Mouse (Mus musculus): ENCODE results near the gene Arid5b. TPM values are rescaled to one million over a fixed set of nuclear protein-coding genes. Genes with fewer than 3 reads are reported as not detected.
A peak's percentile ranks its signal among the peaks of the same experiment; 100 is the strongest.

Gene Arid5b
- polyA plus RNA-seq, 1 experiment from 2014 or later, result 39.1 TPM

GRCm38 (mm10) chr10:68229640-68230565, 48.6 kb downstream of the Arid5b start:
- Histone ChIP-seq H3K27me3 (no peaks in the 10 kb centered on the region), H3K36me3 (peaks cover 25% of the 10 kb centered on the region; the same call in 1 of the 2 replicates), H3K9ac (no peak overlapping the region), H3K4me1 (peaks cover 15% of the 10 kb centered on the region; the same call in 1 of the 2 replicates), H3K4me3 (no peak overlapping the region), H3K27ac (peak overlapping the region; percentile 87), H3K4me2 (0 out of 2 replicates have a peak overlapping the region, but pooled peaks have one; percentile 3), H3K9me3 (no peaks in the 10 kb centered on the region)
- 57% methylated on average over 22 of the region's 22 CpGs for WGBS
- no peak for ATAC-seq (ENCODE audit: borderline replicate concordance, extremely low read depth, low FRiP score, low TSS enrichment)

- 84% methylated on average over 2 of the region's 2 CpGs for WGBS
- H3K9ac ChIP-seq, result no peak overlapping the region
- H3K4me3 ChIP-seq, result no peak overlapping the region
- H3K27ac ChIP-seq, result no peak overlapping the region
- H3K36me3 ChIP-seq, result peaks cover 17% of the 10 kb centered on the region; the same call in 1 of the 2 replicates
- H3K4me2 ChIP-seq, result no peak overlapping the region
- peaks cover 11% of the 10 kb centered on the region for H3K4me1 ChIP-seq
- H3K9me3 ChIP-seq, result no peaks in the 10 kb centered on the region
- no peak for ATAC-seq (ENCODE audit: borderline replicate concordance, extremely low read depth, low FRiP score, low TSS enrichment)
- no peaks in the 10 kb centered on the region for H3K27me3 ChIP-seq
Measured at GRCm38 (mm10) chr10:68222676-68223075, 55.9 kb downstream of the Arid5b start.

GRCm38 (mm10) chr10:68222012-68222411, 56.5 kb downstream of the Arid5b start:
- no peak overlapping the region for H3K27ac ChIP-seq

GRCm38 (mm10) chr10:68219327-68219726, 59.2 kb downstream of the Arid5b start:
- WGBS, result 25% methylated on average over 9 of the region's 9 CpGs
- Histone ChIP-seq H3K4me2 (no peak overlapping the region), H3K27me3 (no peaks in the 10 kb centered on the region), H3K4me1 (peaks cover 11% of the 10 kb centered on the region), H3K27ac (no peak overlapping the region), H3K36me3 (peaks cover 30% of the 10 kb centered on the region), H3K9me3 (peaks cover 4% of the 10 kb centered on the region; the same call in 1 of the 2 replicates), H3K9ac (no peak overlapping the region), H3K4me3 (no peak overlapping the region)
- ATAC-seq (ENCODE audit: borderline replicate concordance, extremely low read depth, low FRiP score, low TSS enrichment), result no peak

More at GRCm38 (mm10) chr10:68222012-68222411, 56.5 kb downstream of the Arid5b start:
- no peaks in the 10 kb centered on the region for H3K27me3 ChIP-seq
- peaks cover 20% of the 10 kb centered on the region for H3K36me3 ChIP-seq
- H3K9me3 ChIP-seq, result peaks cover 4% of the 10 kb centered on the region; the same call in 1 of the 2 replicates
- peaks cover 11% of the 10 kb centered on the region for H3K4me1 ChIP-seq
- H3K4me2 ChIP-seq, result no peak overlapping the region
- H3K4me3 ChIP-seq, result no peak overlapping the region
- ATAC-seq (ENCODE audit: borderline replicate concordance, extremely low read depth, low FRiP score, low TSS enrichment), result no peak
- WGBS, result 92% methylated on average over 3 of the region's 3 CpGs
- H3K9ac ChIP-seq, result no peak overlapping the region

- peaks cover 11% of the 10 kb centered on the region for H3K4me1 ChIP-seq
- no peak overlapping the region for H3K4me3 ChIP-seq
- H3K27ac ChIP-seq, result no peak overlapping the region
- peaks cover 4% of the 10 kb centered on the region; the same call in 1 of the 2 replicates for H3K9me3 ChIP-seq
- H3K36me3 ChIP-seq, result peaks cover 30% of the 10 kb centered on the region
- no peak overlapping the region for H3K4me2 ChIP-seq
- WGBS, result 41% methylated on average over 4 of the region's 4 CpGs
- H3K27me3 ChIP-seq, result no peaks in the 10 kb centered on the region
- no peak for ATAC-seq (ENCODE audit: borderline replicate concordance, extremely low read depth, low FRiP score, low TSS enrichment)
- no peak overlapping the region for H3K9ac ChIP-seq
Measured at GRCm38 (mm10) chr10:68218678-68219077, 59.9 kb downstream of the Arid5b start.

GRCm38 (mm10) chr10:68214809-68215468, 63.6 kb downstream of the Arid5b start:
- H3K36me3 ChIP-seq, result peaks cover 23% of the 10 kb centered on the region
- H3K9ac ChIP-seq, result no peak overlapping the region
- WGBS, result 88% methylated on average over 9 of the region's 9 CpGs
- no peak overlapping the region for H3K4me3 ChIP-seq
- H3K9me3 ChIP-seq, result peaks cover 4% of the 10 kb centered on the region; the same call in 1 of the 2 replicates
- ATAC-seq (ENCODE audit: borderline replicate concordance, extremely low read depth, low FRiP score, low TSS enrichment), result no peak
- peaks cover 19% of the 10 kb centered on the region for H3K4me1 ChIP-seq
- no peak overlapping the region for H3K4me2 ChIP-seq
- H3K27me3 ChIP-seq, result no peaks in the 10 kb centered on the region
- no peak overlapping the region for H3K27ac ChIP-seq

GRCm38 (mm10) chr10:68212061-68212915, 66.3 kb downstream of the Arid5b start:
- H3K4me2 ChIP-seq, result 0 out of 2 replicates have a peak overlapping the region, but pooled peaks have one; percentile 10
- no peak overlapping the region for H3K4me3 ChIP-seq
- peaks cover 17% of the 10 kb centered on the region for H3K36me3 ChIP-seq
- H3K27ac ChIP-seq, result peak overlapping the region; percentile 61
- peaks cover 4% of the 10 kb centered on the region; the same call in 1 of the 2 replicates for H3K9me3 ChIP-seq
- peaks cover 31% of the 10 kb centered on the region for H3K4me1 ChIP-seq
- 26% methylated on average over 10 of the region's 10 CpGs for WGBS
- no peak overlapping the region for H3K9ac ChIP-seq
- no peaks in the 10 kb centered on the region for H3K27me3 ChIP-seq
- ATAC-seq (ENCODE audit: borderline replicate concordance, extremely low read depth, low FRiP score, low TSS enrichment), result peak; percentile 71; the same call in 1 of the 2 replicates

- peaks cover 11% of the 10 kb centered on the region for H3K36me3 ChIP-seq
- H3K27me3 ChIP-seq, result no peaks in the 10 kb centered on the region
- 33% methylated on average over 2 of the region's 2 CpGs for WGBS
- H3K27ac ChIP-seq, result peak overlapping the region; percentile 61
- H3K9ac ChIP-seq, result no peak overlapping the region
- H3K9me3 ChIP-seq, result no peaks in the 10 kb centered on the region
- peak; percentile 17; the same call in 1 of the 2 replicates for ATAC-seq (ENCODE audit: borderline replicate concordance, extremely low read depth, low FRiP score, low TSS enrichment)
- peaks cover 31% of the 10 kb centered on the region for H3K4me1 ChIP-seq
- H3K4me2 ChIP-seq, result no peak overlapping the region
- no peak overlapping the region for H3K4me3 ChIP-seq
Measured at GRCm38 (mm10) chr10:68211514-68211913, 67.0 kb downstream of the Arid5b start.

GRCm38 (mm10) chr10:68210025-68210642, 68.4 kb downstream of the Arid5b start:
- H3K36me3 ChIP-seq, result no peaks in the 10 kb centered on the region
- H3K27me3 ChIP-seq, result no peaks in the 10 kb centered on the region
- peaks cover 31% of the 10 kb centered on the region for H3K4me1 ChIP-seq
- H3K4me2 ChIP-seq, result no peak overlapping the region
- peak; percentile 37; the same call in 1 of the 2 replicates for ATAC-seq (ENCODE audit: borderline replicate concordance, extremely low read depth, low FRiP score, low TSS enrichment)
- no peaks in the 10 kb centered on the region for H3K9me3 ChIP-seq
- H3K27ac ChIP-seq, result no peak overlapping the region
- no peak overlapping the region for H3K9ac ChIP-seq
- WGBS, result 80% methylated on average over 12 of the region's 12 CpGs
- H3K4me3 ChIP-seq, result no peak overlapping the region

GRCm38 (mm10) chr10:68208670-68209065, 69.9 kb downstream of the Arid5b start:
- Histone ChIP-seq H3K27me3 (no peaks in the 10 kb centered on the region), H3K9ac (no peak overlapping the region), H3K4me2 (0 out of 2 replicates have a peak overlapping the region, but pooled peaks have one; percentile 23), H3K9me3 (no peaks in the 10 kb centered on the region), H3K27ac (0 out of 2 replicates have a peak overlapping the region, but pooled peaks have one; percentile 14), H3K4me3 (no peak overlapping the region), H3K36me3 (0 out of 2 replicates have a peak, but pooled peaks cover 3% of the 10 kb centered on the region), H3K4me1 (peaks cover 31% of the 10 kb centered on the region)
- 40% methylated on average over 5 of the region's 5 CpGs for WGBS
- no peak for ATAC-seq (ENCODE audit: borderline replicate concordance, extremely low read depth, low FRiP score, low TSS enrichment)
